Mouse (Mus musculus): Measurements from ENCODE around the gene Dlgap4. TPM values are rescaled to one million over a fixed set of nuclear protein-coding genes. Genes with fewer than 3 reads are reported as not detected.

Gene Dlgap4
- polyA plus RNA-seq, 1 experiment, result 67.9 TPM

GRCm38 (mm10) chr2:156716683-156717082 is 103.2 kb downstream of the Dlgap4 start:
- DNase-seq (ENCODE audit: low read depth), result no peak

GRCm38 (mm10) chr2:156717320-156718281 is 104.1 kb downstream of the Dlgap4 start:
- DNase-seq (ENCODE audit: low read depth), result no peak

- no peak for DNase-seq (ENCODE audit: low read depth)
Measured at GRCm38 (mm10) chr2:156718793-156719192, 105.3 kb downstream of the Dlgap4 start.

GRCm38 (mm10) chr2:156719549-156720312 is 106.2 kb downstream of the Dlgap4 start:
- DNase-seq (ENCODE audit: low read depth), result no peak

GRCm38 (mm10) chr2:156720313-156720674 is 106.8 kb downstream of the Dlgap4 start:
- no peak for DNase-seq (ENCODE audit: low read depth)

- DNase-seq (ENCODE audit: low read depth), result no peak
Measured at GRCm38 (mm10) chr2:156720675-156721553, 107.4 kb downstream of the Dlgap4 start.

GRCm38 (mm10) chr2:156721554-156722070 is 108.1 kb downstream of the Dlgap4 start:
- no peak for DNase-seq (ENCODE audit: low read depth)

- no peak for DNase-seq (ENCODE audit: low read depth)
Measured at GRCm38 (mm10) chr2:156722071-156722575, 108.6 kb downstream of the Dlgap4 start.

GRCm38 (mm10) chr2:156722752-156723151 is 109.2 kb downstream of the Dlgap4 start:
- DNase-seq (ENCODE audit: low read depth), result no peak

- no peak for DNase-seq (ENCODE audit: low read depth)
Measured at GRCm38 (mm10) chr2:156723899-156724523, 110.5 kb downstream of the Dlgap4 start.

GRCm38 (mm10) chr2:156724871-156725270 is 111.4 kb downstream of the Dlgap4 start:
- DNase-seq (ENCODE audit: low read depth), result no peak

- DNase-seq (ENCODE audit: low read depth), result no peak
Measured at GRCm38 (mm10) chr2:156726344-156726743, 112.8 kb downstream of the Dlgap4 start.

GRCm38 (mm10) chr2:156726878-156727277 is 113.4 kb downstream of the Dlgap4 start:
- no peak for DNase-seq (ENCODE audit: low read depth)

- DNase-seq (ENCODE audit: low read depth), result no peak
Measured at GRCm38 (mm10) chr2:156729537-156730469, 116.3 kb downstream of the Dlgap4 start.

GRCm38 (mm10) chr2:156730501-156730921 is 117.0 kb downstream of the Dlgap4 start:
- no peak for DNase-seq (ENCODE audit: low read depth)

GRCm38 (mm10) chr2:156731592-156731991 is 118.1 kb downstream of the Dlgap4 start:
- DNase-seq (ENCODE audit: low read depth), result no peak

GRCm38 (mm10) chr2:156732109-156732508 is 118.6 kb downstream of the Dlgap4 start:
- DNase-seq (ENCODE audit: low read depth), result peak; percentile 87

- no peak for DNase-seq (ENCODE audit: low read depth)
Measured at GRCm38 (mm10) chr2:156735761-156736335, 122.3 kb downstream of the Dlgap4 start.

- no peak for DNase-seq (ENCODE audit: low read depth)
Measured at GRCm38 (mm10) chr2:156736846-156737245, 123.3 kb downstream of the Dlgap4 start.
